Mouse (Mus musculus): Measurements from ENCODE around the gene Srrm2.
A peak's percentile ranks its signal among the peaks of the same experiment; 100 is the strongest.
"Not testable (repeated sequence)": the region's sequence is repeated elsewhere in the genome, so short reads cannot be mapped to it uniquely, and the experiment has no call there.

Srrm2 gene

GRCm38 (mm10) chr17:23770493-23770892 is 19.8 kb upstream of the Srrm2 start:
- DNase-seq (ENCODE audit: low spot score): no peak

GRCm38 (mm10) chr17:23770896-23771283 is 19.4 kb upstream of the Srrm2 start:
- DNase-seq (ENCODE audit: low spot score): no peak

DNA sequence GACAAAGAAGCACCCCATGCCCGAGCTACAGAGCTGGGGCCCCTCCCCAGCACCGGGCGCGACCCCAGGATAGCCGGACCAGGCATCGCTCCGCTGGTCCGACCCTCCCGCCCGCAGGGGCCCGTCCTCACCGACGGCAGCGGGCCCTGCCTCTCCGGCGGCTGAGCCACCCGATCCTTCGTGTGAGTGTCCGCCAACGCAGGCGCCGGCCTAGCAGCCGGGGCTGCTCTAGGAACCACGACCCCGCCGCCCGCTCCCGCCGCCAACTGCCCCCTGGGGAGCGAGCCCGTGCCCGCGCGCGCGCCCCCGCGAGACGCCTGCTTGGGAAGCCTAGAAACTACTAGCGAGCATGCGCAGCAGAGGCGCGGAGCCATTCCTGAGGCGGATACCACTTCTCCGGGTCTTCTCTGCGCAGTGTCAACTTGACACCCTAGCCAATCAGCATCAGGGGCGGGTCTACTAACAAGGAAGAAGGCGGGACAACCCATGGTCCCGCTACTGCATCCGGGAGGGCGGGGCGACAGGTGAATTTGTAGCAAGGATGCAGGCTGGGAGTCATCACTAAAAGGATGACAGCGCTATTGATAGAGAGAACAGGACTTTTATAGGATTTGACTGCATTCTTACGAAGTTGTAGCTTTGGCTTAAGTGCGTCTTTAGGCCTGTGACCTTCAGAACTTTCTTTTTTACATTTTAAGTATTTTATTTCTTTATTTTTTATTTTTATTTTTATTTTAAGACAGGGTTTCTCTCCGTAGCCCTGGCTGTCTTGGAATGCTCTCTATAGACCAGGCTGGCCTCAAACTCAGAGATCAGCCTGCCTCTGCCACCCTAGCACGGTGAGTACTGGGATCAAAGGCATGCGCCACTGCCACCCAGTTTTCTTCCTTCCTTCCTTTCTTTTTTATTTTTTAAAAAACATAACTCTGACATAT is 18.8 kb upstream of the Srrm2 start, which contains the start of gene Flywch1:
Gene Flywch1, minus strand, starts transcription at position 319 of the 935 bp plus-strand sequence.
- peak; percentile 99 for DNase-seq (ENCODE audit: low spot score)

DNA sequence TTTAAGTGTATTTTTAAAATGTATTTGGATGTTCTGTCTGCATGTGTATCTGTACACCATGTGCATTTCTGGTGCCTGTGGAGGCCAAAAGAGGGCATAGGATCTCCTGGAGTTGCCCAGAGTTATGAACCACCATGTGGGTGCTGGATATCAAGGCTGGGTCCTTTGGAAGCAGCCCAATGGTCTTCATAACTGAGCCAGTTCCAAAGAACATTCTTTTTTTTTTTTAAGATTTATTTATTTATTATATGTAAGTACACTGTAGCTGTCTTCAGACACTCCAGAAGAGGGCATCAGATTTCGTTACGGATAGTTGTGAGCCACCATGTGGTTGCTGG is 18.1 kb upstream of the Srrm2 start:
- not testable (repeated sequence) for DNase-seq (ENCODE audit: low spot score)

- no peak for DNase-seq (ENCODE audit: low spot score)
Measured at GRCm38 (mm10) chr17:23773676-23774075, 16.7 kb upstream of the Srrm2 start.

DNA sequence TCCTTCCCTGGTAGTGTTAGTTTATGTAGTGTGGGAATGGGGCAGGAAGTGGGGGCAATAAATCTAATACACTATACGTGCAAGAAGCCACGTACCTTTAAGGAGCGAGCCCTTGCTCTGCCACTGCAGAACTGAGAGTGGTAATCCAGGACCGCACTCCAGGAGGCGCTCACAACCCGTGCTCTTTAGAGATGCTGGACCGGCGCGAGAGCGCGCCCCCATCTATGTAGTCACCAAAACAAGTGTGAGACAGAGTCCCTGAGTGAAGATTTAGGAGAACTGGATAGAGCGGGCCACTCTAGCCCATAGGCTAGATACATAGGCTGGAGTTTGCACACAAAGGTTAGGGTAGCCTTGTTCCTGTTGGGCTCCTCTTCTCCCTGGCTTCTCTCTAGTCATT is 16.2 kb upstream of the Srrm2 start:
- peak; percentile 90 for DNase-seq (ENCODE audit: low spot score)

GRCm38 (mm10) chr17:23776216-23776615 is 14.1 kb upstream of the Srrm2 start:
- DNase-seq (ENCODE audit: low spot score): no peak

GRCm38 (mm10) chr17:23777141-23777540 is 13.2 kb upstream of the Srrm2 start:
- DNase-seq (ENCODE audit: low spot score): no peak

GRCm38 (mm10) chr17:23778447-23778846 is 11.9 kb upstream of the Srrm2 start:
- DNase-seq (ENCODE audit: low spot score): no peak

DNA sequence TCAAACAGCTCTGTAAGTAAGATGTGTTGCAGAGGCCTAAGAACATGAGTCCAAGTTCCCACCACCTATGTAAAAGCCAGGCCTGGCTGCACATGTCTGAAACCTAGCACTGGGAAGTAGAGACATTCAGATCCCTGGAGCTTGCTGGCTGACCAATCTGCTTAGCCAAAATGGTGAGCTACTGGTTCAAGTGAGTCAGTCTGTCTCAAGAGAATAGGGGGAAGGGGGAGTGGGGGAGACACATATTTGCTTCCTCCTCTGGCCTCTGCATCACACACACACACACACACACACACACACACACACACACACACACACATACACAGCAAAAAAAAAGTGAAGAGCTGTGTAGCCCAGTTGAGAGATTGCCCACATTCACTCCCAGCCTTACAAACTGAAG is 7.0 kb upstream of the Srrm2 start:
- no peak for DNase-seq (ENCODE audit: low spot score)

DNA sequence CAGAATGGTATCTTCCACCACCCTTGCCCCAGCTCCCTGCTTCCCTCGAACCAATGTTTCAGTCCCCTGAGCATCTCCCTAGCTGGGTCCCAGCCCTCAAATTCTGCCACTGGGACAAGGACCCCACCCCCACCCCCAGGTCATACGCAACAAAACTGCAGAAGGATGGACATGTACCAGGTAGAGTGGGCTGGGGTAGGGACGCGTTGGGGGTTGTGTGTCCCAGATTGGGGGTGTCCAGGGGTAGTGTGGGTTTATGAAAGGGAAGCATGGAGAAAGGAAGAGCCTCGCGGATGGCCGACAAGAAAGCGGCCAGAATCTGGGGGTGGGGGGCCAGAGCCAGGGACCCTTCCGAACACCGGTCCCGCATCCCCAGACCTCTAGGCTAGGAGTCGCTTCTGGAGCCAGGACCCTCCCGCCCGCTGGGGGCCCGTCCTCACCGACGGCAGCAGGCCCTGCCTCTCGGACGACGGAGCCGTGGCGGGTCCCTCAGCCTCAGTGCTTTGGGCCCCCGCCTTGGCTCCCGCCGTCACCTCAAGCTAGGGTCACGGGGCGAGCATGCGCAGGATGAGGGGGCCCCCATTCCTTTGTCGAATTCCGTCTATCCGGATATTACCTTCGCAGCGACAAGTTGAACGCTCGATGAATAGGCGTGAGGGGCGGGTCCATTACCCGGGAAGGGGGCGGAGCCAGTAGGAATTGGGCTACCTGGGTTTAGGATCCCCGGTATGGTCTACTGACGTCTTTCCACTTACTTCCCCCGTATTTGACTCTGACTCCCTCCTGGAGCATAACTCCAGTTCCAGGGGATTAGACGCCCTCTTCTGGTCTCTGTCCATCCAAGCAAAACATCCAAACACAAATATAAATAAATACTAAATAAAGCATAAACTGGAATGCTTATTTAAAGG is 4.5 kb upstream of the Srrm2 start, which contains the start of gene Flywch2:
Gene Flywch2, minus strand, starts transcription at position 521 of the 911 bp plus-strand sequence.
- DNase-seq (ENCODE audit: low spot score): peak; percentile 87

- peak; percentile 73 for DNase-seq (ENCODE audit: low spot score)
Measured at GRCm38 (mm10) chr17:23786510-23786931, 3.8 kb upstream of the Srrm2 start.

DNA sequence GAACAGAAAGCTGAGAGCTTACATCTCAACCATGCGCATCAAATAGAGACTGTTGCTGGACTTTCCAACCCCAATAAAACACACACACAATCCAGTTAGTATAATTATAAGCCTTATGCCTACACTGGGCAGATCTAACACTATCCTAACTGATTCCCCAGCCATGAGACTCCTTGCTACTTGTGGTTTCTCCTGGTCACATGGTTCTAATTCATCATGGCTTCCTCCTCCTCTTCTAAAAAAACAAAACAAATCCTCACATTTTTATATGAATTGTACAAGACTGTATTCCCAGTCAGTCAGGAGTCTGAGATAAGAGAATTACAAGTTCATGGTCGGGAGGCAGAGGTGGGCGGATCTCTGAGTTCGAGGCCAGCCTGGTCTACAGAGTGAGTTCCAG is 1.4 kb upstream of the Srrm2 start:
- DNase-seq (ENCODE audit: low spot score): no peak

DNA sequence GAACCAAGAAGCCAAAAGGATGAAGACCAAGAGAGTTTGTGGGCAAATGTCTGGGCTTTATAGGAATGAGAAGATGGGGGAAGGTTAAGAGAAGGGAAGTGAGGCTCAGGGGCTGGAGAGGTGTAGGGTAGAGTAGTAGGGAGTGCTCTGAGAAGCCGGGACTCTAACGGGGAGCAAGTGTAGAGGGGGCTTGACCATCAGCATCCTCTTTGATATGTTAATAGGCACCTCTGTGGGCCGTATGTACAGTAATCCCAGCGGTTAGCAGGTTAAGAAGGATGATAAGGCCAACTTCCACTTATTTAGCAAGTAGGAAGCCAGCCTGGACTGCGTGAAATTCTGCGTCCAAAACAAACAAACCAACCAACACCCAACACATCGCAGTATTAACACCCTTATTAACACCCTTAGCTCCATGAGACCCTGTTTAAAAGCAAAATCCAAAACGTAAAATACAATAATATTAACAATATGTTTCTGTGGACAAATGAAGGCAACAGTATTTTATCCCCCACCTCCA is 523 bp upstream of the Srrm2 start:
- peak; percentile 17 for DNase-seq (ENCODE audit: low spot score)

- no peak for DNase-seq (ENCODE audit: low spot score)
Measured at GRCm38 (mm10) chr17:23791079-23791357, 686 bp downstream of the Srrm2 start.

DNA sequence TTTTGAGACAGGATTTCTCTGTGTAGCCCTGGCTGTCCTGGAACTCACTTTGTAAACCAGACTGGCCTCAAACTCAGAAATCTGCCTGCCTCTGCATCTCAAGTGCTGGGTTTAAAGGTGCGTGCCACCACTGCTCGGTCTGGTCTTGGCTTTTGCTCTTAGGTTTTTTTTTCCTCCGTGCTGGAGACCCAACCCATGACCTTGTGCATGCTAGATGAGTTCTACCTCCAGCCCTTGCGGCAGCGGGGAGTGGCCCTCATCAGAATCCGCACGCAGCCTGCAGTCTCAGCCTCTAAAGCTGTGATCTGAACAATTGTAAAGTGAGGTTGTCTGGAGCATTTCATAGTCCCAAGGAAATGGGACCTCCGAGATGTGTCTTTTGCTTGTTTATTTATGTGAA is 5.0 kb downstream of the Srrm2 start:
- DNase-seq (ENCODE audit: low spot score): no peak

- DNase-seq (ENCODE audit: low spot score): peak; percentile 45
Measured at GRCm38 (mm10) chr17:23797316-23797715, 7.0 kb downstream of the Srrm2 start.

DNA sequence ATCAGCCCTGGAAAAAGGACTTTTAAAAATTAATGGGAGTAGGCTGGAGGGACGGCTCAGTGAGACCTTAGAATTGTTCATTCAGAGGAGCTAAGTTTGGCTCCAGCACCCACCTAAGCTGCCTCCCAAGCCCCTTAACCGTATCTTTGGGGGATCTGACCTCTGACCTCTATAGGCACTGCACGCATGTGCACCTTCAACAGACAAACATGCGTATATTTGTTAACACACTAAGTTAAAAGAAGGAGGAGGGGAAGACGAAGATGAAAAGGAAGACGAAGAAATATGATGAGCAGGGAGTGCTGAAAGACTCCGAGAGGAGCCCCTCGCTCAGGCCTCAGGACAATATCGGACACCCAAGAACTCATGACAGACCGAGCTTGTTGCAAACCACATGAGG is 11.3 kb downstream of the Srrm2 start:
- DNase-seq (ENCODE audit: low spot score): no peak

DNA sequence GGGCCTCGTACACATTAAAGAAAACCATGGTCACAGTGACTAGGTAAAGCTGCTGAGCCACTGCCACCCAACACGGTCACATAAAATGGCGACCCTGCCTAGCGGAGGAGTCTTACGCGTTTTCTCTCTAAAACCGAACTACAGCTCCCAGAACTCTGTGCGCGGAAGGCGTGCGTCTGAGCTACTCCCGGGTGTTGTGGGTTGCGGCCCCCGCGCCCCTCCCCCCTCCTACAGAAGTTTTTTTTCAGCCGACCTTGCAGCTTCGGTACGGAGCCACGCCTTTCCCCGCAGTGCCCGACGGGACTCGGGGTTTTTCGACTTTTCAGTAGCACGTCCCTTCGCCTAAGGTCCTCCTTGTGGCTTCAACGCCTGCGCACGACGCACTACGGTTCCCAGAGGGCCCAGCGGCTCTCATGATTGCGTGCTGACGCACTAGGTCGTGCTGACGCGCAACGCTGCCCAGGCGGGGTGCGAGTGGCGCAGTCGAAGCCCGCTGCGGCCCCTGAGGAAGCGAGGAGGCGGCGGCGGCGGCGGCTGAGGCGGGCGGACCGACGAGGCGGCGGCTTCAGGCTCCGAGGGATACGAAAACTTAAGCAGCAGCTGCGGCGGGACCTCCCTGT is 12.5 kb downstream of the Srrm2 start:
- DNase-seq (ENCODE audit: low spot score): peak; percentile 99

DNA sequence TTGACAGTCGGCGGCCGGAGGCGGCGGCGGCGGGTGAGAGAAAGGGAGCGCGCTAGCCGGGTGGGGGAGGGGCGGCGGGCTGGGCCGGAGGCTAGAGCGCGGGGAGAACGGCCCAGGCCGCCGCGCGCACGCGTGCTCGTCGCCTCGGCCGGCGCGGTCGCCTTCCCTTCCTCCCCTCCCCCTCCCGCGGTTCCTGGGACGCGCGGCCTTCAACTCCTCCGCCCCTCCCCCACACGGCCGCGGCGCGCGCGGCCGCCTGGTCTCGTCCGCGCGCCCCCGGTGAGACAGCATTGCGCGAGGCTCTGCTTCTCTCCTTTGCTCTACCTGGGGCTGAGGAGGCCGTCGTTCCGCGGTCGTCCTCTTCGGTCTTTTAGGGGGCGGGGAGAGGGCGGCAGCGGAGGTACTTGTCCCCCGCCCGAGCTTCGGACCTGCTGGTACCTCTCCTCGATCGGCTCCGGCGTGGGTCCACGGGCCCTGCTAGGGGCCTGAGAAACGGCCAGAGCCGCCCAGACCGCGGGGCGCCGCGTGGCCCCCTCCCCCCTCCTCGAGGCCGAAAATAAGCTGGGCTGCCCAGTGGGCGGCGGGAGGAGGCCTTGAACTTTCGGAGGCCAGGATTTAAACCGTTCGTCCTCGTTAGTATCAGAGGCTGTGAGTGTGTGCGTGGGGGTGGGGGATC is 13.2 kb downstream of the Srrm2 start:
- DNase-seq (ENCODE audit: low spot score): peak; percentile 94

DNA sequence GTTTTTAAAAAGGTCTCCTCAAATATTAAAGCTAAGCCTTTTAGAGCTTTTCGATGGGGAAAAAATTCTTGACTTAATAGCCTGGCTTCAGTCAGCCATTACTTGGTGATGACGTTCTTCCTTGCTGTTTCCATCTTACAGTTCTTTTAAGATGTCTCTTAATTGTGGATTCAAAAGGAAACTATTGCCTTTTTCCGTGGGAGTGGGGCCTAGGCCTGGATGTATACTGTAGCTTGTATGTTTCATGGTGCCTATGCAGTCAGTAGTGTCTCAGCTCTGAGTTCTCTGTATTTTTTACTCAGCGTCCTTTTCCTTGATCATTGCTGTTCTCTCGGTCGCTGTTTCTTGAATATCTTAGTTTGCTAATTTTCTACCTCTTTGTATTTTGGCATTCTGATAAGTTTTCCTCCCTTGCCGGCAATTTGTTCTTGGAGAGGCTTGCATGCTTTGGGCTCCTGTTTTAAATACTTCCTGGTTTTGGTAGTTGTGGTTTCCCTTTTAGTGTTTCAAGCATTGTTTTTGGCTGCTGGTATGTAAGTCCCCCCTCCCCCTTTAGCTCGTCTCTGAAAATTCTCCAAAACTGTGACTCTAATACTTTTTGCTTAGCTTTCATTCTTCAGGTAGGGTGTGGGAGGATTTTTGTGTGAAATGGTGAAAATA is 14.2 kb downstream of the Srrm2 start:
- DNase-seq (ENCODE audit: low spot score): no peak
